Mouse (Mus musculus): ENCODE measurements around the gene Mpl.

Mpl gene

GRCm38 (mm10) chr4:118427768-118428451, 29.4 kb downstream of the Mpl start, which contains the start of gene Elovl1:
TSS of gene Elovl1 (plus strand) at chr4:118428093.
- DNase-seq (ENCODE audit: low spot score): peak; percentile 85

GRCm38 (mm10) chr4:118427415-118427767, 29.9 kb downstream of the Mpl start:
- peak; percentile 19 for DNase-seq (ENCODE audit: low spot score)

GRCm38 (mm10) chr4:118425374-118425773, 31.9 kb downstream of the Mpl start:
- no peak for DNase-seq (ENCODE audit: low spot score)

- no peak for DNase-seq (ENCODE audit: low spot score)
Measured at GRCm38 (mm10) chr4:118424541-118425160, 32.7 kb downstream of the Mpl start.

GRCm38 (mm10) chr4:118421384-118421783, 35.9 kb downstream of the Mpl start:
- DNase-seq (ENCODE audit: low spot score): no peak

- no peak for DNase-seq (ENCODE audit: low spot score)
Measured at GRCm38 (mm10) chr4:118417112-118417797, 40.1 kb downstream of the Mpl start.

- DNase-seq (ENCODE audit: low spot score): no peak
Measured at GRCm38 (mm10) chr4:118416329-118416728, 41.0 kb downstream of the Mpl start.

GRCm38 (mm10) chr4:118415779-118416178, 41.5 kb downstream of the Mpl start:
- peak; percentile 51 for DNase-seq (ENCODE audit: low spot score)

GRCm38 (mm10) chr4:118413553-118413952, 43.8 kb downstream of the Mpl start:
- DNase-seq (ENCODE audit: low spot score): no peak

- DNase-seq (ENCODE audit: low spot score): no peak
Measured at GRCm38 (mm10) chr4:118410871-118411270, 46.4 kb downstream of the Mpl start.

GRCm38 (mm10) chr4:118409142-118409900, 48.0 kb downstream of the Mpl start, which contains the start of the genes Szt2 and Med8:
TSS of gene Szt2 (minus strand) at chr4:118409273.
TSS of gene Med8 (plus strand) at chr4:118409337.
- peak; percentile 85 for DNase-seq (ENCODE audit: low spot score)

GRCm38 (mm10) chr4:118402701-118403100, 54.6 kb downstream of the Mpl start:
- no peak for DNase-seq (ENCODE audit: low spot score)

GRCm38 (mm10) chr4:118401918-118402317, 55.4 kb downstream of the Mpl start:
- no peak for DNase-seq (ENCODE audit: low spot score)

- no peak for DNase-seq (ENCODE audit: low spot score)
Measured at GRCm38 (mm10) chr4:118401421-118401820, 55.9 kb downstream of the Mpl start.

GRCm38 (mm10) chr4:118398400-118398799, 58.9 kb downstream of the Mpl start:
- no peak for DNase-seq (ENCODE audit: low spot score)

- DNase-seq (ENCODE audit: low spot score): no peak
Measured at GRCm38 (mm10) chr4:118396433-118396832, 60.9 kb downstream of the Mpl start.

GRCm38 (mm10) chr4:118395289-118395688, 62.0 kb downstream of the Mpl start:
- DNase-seq (ENCODE audit: low spot score): no peak

- DNase-seq (ENCODE audit: low spot score): no peak
Measured at GRCm38 (mm10) chr4:118394505-118394904, 62.8 kb downstream of the Mpl start.
